Mouse (Mus musculus) C3H10T1/2 (cell line): Measurements from ENCODE around the gene Sgk2. TPM values are rescaled to one million over a fixed set of nuclear protein-coding genes. Genes with fewer than 3 reads are reported as not detected.

ENCODE experiments used
- polyA plus RNA-seq, 2 experiments: library from polyadenylated mRNA; unstranded; fragments of >200 nt; fragmentation: generic; extraction: Trizol; gene quantifications; one replicate each; pipeline ENCODE4 v1.2.1; 2012; ENCODE audit warnings: missing spikeins in 2 of 2

Gene Sgk2
- polyA plus RNA-seq: under 1 TPM in 1 of 2 experiments, not detected in 1; 0.02 TPM

GRCm38 (mm10) chr2:162987218-162987617, at the start of gene Sgk2:
TSS of gene Sgk2 (plus strand) at chr2:162987330.

GRCm38 (mm10) chr2:162943148-162943846, 43.8 kb upstream of the Sgk2 start, which contains the start of gene L3mbtl1:
TSS of gene L3mbtl1 (plus strand) at chr2:162943472.

GRCm38 (mm10) chr2:163016916-163017743, 30.0 kb downstream of the Sgk2 start, which contains the start of gene Ift52:
TSS of gene Ift52 (plus strand) at chr2:163017354.

GRCm38 (mm10) chr2:163054335-163054840, 67.3 kb downstream of the Sgk2 start, which contains the start of gene Mybl2:
TSS of gene Mybl2 (plus strand) at chr2:163054687.

Other genes starting within 250 kb of the Sgk2 start
- gene Srsf6, start 55.8 kb upstream of the Sgk2 start, polyA plus RNA-seq: 10 to 100 TPM; 33.9 to 78.4 TPM
- under 1 TPM in 1 of 2 experiments, not detected in 1; 0.05 TPM for gene L3mbtl1, start 43.9 kb upstream of the Sgk2 start, polyA plus RNA-seq
- gene Ift52, start 30.0 kb downstream of the Sgk2 start, polyA plus RNA-seq: 10 to 100 TPM in 1 of 2 experiments, 1 to 10 TPM in 1; 5.9 to 29.4 TPM
- gene Mybl2, start 67.4 kb downstream of the Sgk2 start, polyA plus RNA-seq: 10 to 100 TPM in 1 of 2 experiments, 1 to 10 TPM in 1; 4.1 to 25.9 TPM
- gene Gtsf1l, start 100.5 kb downstream of the Sgk2 start, polyA plus RNA-seq: not detected
- not detected for gene Tox2, start 215.8 kb downstream of the Sgk2 start, polyA plus RNA-seq